Mouse (Mus musculus): ENCODE measurements around the gene Gm26741. TPM values are rescaled to one million over a fixed set of nuclear protein-coding genes. Genes with fewer than 3 reads are reported as not detected.
"Not testable (repeated sequence)": the region's sequence is repeated elsewhere in the genome, so short reads cannot be mapped to it uniquely, and the experiment has no call there.

The Gm26741 gene
- not detected in 2 replicates for polyA plus RNA-seq (2015; fragmentation: Nextera tagmentation; extraction: Ambion mirVana)

- 84% methylated on average over 2 of the region's 2 CpGs for WGBS
- H3K27ac ChIP-seq: no peak within 1 kb of the TSS
Observed at GRCm38 (mm10) chr10:52358467-52358866, at the start of gene Gm26741. TSS of gene Gm26741 (plus strand) at chr10:52358767.

GRCm38 (mm10) chr10:52309196-52309595, 49.4 kb upstream of the Gm26741 start:
- ATAC-seq (replicated peaks; ENCODE audit: insufficient number of reproducible peaks, insufficient read depth, low FRiP score, low read depth): peak; percentile 66; the same call in 1 of the 2 replicates
- Histone ChIP-seq H3K4me2 (no peak overlapping the region), H3K36me3 (peaks cover 8% of the 10 kb centered on the region; the same call in 1 of the 2 replicates), H3K4me3 (no peak overlapping the region), H3K27ac (0 out of 2 replicates have a peak overlapping the region, but pooled peaks have one; percentile 8), H3K9me3 (replicated peaks) (no peaks in the 10 kb centered on the region), H3K4me1 (replicated peaks) (no peaks in the 10 kb centered on the region), H3K9ac (no peak overlapping the region), H3K27me3 (no peaks in the 10 kb centered on the region)
- WGBS: 59% methylated on average over 8 of the region's 8 CpGs

More at GRCm38 (mm10) chr10:52358467-52358866, at the start of gene Gm26741:
- H3K9me3 ChIP-seq (replicated peaks): no peaks in the 10 kb centered on the region
- H3K4me3 ChIP-seq: no peak within 1 kb of the TSS
- no peak within 1 kb of the TSS for H3K9ac ChIP-seq
- no peak within 1 kb of the TSS for H3K4me2 ChIP-seq
- no peaks in the 10 kb centered on the region for H3K27me3 ChIP-seq
- H3K36me3 ChIP-seq: no peaks in the 10 kb centered on the region
- ATAC-seq (replicated peaks; ENCODE audit: insufficient number of reproducible peaks, insufficient read depth, low FRiP score, low read depth): no peak
- no peaks in the 10 kb centered on the region for H3K4me1 ChIP-seq (replicated peaks)

- 92% methylated on average over 28 of the region's 28 CpGs for WGBS
- Histone ChIP-seq H3K9ac (no peak overlapping the region), H3K4me3 (no peak overlapping the region), H3K9me3 (replicated peaks) (no peaks in the 10 kb centered on the region), H3K4me2 (no peak overlapping the region), H3K4me1 (replicated peaks) (no peaks in the 10 kb centered on the region), H3K27me3 (no peaks in the 10 kb centered on the region), H3K36me3 (peaks cover 7% of the 10 kb centered on the region; the same call in 1 of the 2 replicates), H3K27ac (no peak overlapping the region)
- ATAC-seq (replicated peaks; ENCODE audit: insufficient number of reproducible peaks, insufficient read depth, low FRiP score, low read depth): no peak
Observed at GRCm38 (mm10) chr10:52319506-52320286, 38.9 kb upstream of the Gm26741 start.

- WGBS: 78% methylated on average over 3 of the region's 3 CpGs
- H3K4me2 ChIP-seq: no peak overlapping the region
- no peak overlapping the region for H3K27ac ChIP-seq
- no peaks in the 10 kb centered on the region for H3K4me1 ChIP-seq (replicated peaks)
- H3K9me3 ChIP-seq (replicated peaks): no peaks in the 10 kb centered on the region
- H3K4me3 ChIP-seq: no peak overlapping the region
- no peak for ATAC-seq (replicated peaks; ENCODE audit: insufficient number of reproducible peaks, insufficient read depth, low FRiP score, low read depth)
- no peaks in the 10 kb centered on the region for H3K27me3 ChIP-seq
- H3K36me3 ChIP-seq: peaks cover 6% of the 10 kb centered on the region; the same call in 1 of the 2 replicates
- no peak overlapping the region for H3K9ac ChIP-seq
Observed at GRCm38 (mm10) chr10:52321918-52322317, 36.6 kb upstream of the Gm26741 start.

- no peaks in the 10 kb centered on the region for H3K9me3 ChIP-seq (replicated peaks)
- 3% methylated on average over 1 of the region's 1 CpGs for WGBS
- H3K9ac ChIP-seq: no peak overlapping the region
- H3K36me3 ChIP-seq: peaks cover 2% of the 10 kb centered on the region; the same call in 1 of the 2 replicates
- no peak overlapping the region for H3K4me2 ChIP-seq
- H3K27me3 ChIP-seq: no peaks in the 10 kb centered on the region
- no peak overlapping the region for H3K4me3 ChIP-seq
- no peaks in the 10 kb centered on the region for H3K4me1 ChIP-seq (replicated peaks)
- ATAC-seq (replicated peaks; ENCODE audit: insufficient number of reproducible peaks, insufficient read depth, low FRiP score, low read depth): no peak
- no peak overlapping the region for H3K27ac ChIP-seq
Observed at GRCm38 (mm10) chr10:52331007-52331406, 27.6 kb upstream of the Gm26741 start.

- not testable (repeated sequence) for H3K27me3 ChIP-seq; H3K4me1 ChIP-seq (replicated peaks); ATAC-seq (replicated peaks; ENCODE audit: insufficient number of reproducible peaks, insufficient read depth, low FRiP score, low read depth); H3K4me2 ChIP-seq; H3K27ac ChIP-seq; H3K4me3 ChIP-seq; H3K9ac ChIP-seq; H3K9me3 ChIP-seq (replicated peaks)
- 90% methylated on average over 4 of the region's 4 CpGs for WGBS
- peaks cover 44% of the 10 kb centered on the region for H3K36me3 ChIP-seq
Observed at GRCm38 (mm10) chr10:52343324-52343723, 15.2 kb upstream of the Gm26741 start.

- Histone ChIP-seq H3K9ac (no peak overlapping the region), H3K4me2 (no peak overlapping the region), H3K36me3 (peaks cover 23% of the 10 kb centered on the region), H3K4me3 (no peak overlapping the region), H3K4me1 (replicated peaks) (no peaks in the 10 kb centered on the region), H3K27me3 (no peaks in the 10 kb centered on the region), H3K9me3 (replicated peaks) (no peaks in the 10 kb centered on the region), H3K27ac (no peak overlapping the region)
- WGBS: 79% methylated on average over 9 of the region's 9 CpGs
- no peak for ATAC-seq (replicated peaks; ENCODE audit: insufficient number of reproducible peaks, insufficient read depth, low FRiP score, low read depth)
Observed at GRCm38 (mm10) chr10:52353184-52353583, 5.4 kb upstream of the Gm26741 start.

- Histone ChIP-seq H3K27me3 (no peaks in the 10 kb centered on the region), H3K27ac (no peak overlapping the region), H3K4me3 (no peak overlapping the region), H3K9ac (no peak overlapping the region), H3K4me2 (no peak overlapping the region), H3K4me1 (replicated peaks) (no peaks in the 10 kb centered on the region), H3K36me3 (no peaks in the 10 kb centered on the region), H3K9me3 (replicated peaks) (no peaks in the 10 kb centered on the region)
- WGBS: 98% methylated on average over 4 of the region's 4 CpGs
- ATAC-seq (replicated peaks; ENCODE audit: insufficient number of reproducible peaks, insufficient read depth, low FRiP score, low read depth): no peak
Observed at GRCm38 (mm10) chr10:52360241-52360735, 1.7 kb downstream of the Gm26741 start.

GRCm38 (mm10) chr10:52360862-52361609, 2.5 kb downstream of the Gm26741 start:
- no peaks in the 10 kb centered on the region for H3K4me1 ChIP-seq (replicated peaks)
- H3K4me3 ChIP-seq: no peak overlapping the region
- ATAC-seq (replicated peaks; ENCODE audit: insufficient number of reproducible peaks, insufficient read depth, low FRiP score, low read depth): no peak
- no peaks in the 10 kb centered on the region for H3K27me3 ChIP-seq
- no peak overlapping the region for H3K9ac ChIP-seq
- no peak overlapping the region for H3K4me2 ChIP-seq
- H3K36me3 ChIP-seq: no peaks in the 10 kb centered on the region
- WGBS: 88% methylated on average over 9 of the region's 9 CpGs
- H3K9me3 ChIP-seq (replicated peaks): no peaks in the 10 kb centered on the region
- no peak overlapping the region for H3K27ac ChIP-seq

GRCm38 (mm10) chr10:52368376-52368775, 9.8 kb downstream of the Gm26741 start:
- Histone ChIP-seq H3K27me3 (no peaks in the 10 kb centered on the region), H3K9ac (no peak overlapping the region), H3K9me3 (replicated peaks) (no peaks in the 10 kb centered on the region), H3K4me1 (replicated peaks) (no peaks in the 10 kb centered on the region), H3K36me3 (no peaks in the 10 kb centered on the region), H3K4me2 (no peak overlapping the region), H3K27ac (no peak overlapping the region), H3K4me3 (no peak overlapping the region)
- no peak for ATAC-seq (replicated peaks; ENCODE audit: insufficient number of reproducible peaks, insufficient read depth, low FRiP score, low read depth)
- WGBS: 71% methylated on average over 4 of the region's 4 CpGs

GRCm38 (mm10) chr10:52373834-52374233, 15.3 kb downstream of the Gm26741 start:
- H3K4me1 ChIP-seq (replicated peaks): no peaks in the 10 kb centered on the region
- H3K36me3 ChIP-seq: no peaks in the 10 kb centered on the region
- H3K9ac ChIP-seq: no peak overlapping the region
- H3K4me2 ChIP-seq: no peak overlapping the region
- 82% methylated on average over 4 of the region's 4 CpGs for WGBS
- ATAC-seq (replicated peaks; ENCODE audit: insufficient number of reproducible peaks, insufficient read depth, low FRiP score, low read depth): no peak
- no peak overlapping the region for H3K4me3 ChIP-seq
- no peak overlapping the region for H3K27ac ChIP-seq
- no peaks in the 10 kb centered on the region for H3K27me3 ChIP-seq
- no peaks in the 10 kb centered on the region for H3K9me3 ChIP-seq (replicated peaks)

Data from heart, embryonic 15.5 days (tissue).